Mouse (Mus musculus) liver, embryonic 12.5 days (tissue): ENCODE measurements around the gene 4930556J24Rik. TPM values are rescaled to one million over a fixed set of nuclear protein-coding genes. Genes with fewer than 3 reads are reported as not detected.

ENCODE experiments used
- ATAC-seq: fragments of 200-750 bp; cut with Nextera tagmentation; 2 replicates; pipeline ENCODE4 v1.8.0; 2017; ENCODE audit warnings: moderate number of reproducible peaks, mild to moderate bottlenecking, moderate library complexity
- H3K27ac ChIP-seq: fragments of 300-500 bp; sonication (generic); 2 replicates; pipeline ENCODE4 v1.5.1; 2016; ENCODE audit warnings: mild to moderate bottlenecking
- H3K27me3 ChIP-seq: fragments of 300-500 bp; sonication (generic); replicated peaks from 2 replicates; pipeline ENCODE4 v1.6.1; 2016; ENCODE audit warnings: mild to moderate bottlenecking, moderate library complexity
- H3K36me3 ChIP-seq: fragments of 300-500 bp; sonication (generic); 2 replicates; pipeline ENCODE4 v1.6.1; 2016; ENCODE audit warnings: mild to moderate bottlenecking, moderate library complexity
- H3K4me1 ChIP-seq: fragments of 300-500 bp; sonication (generic); 2 replicates; pipeline ENCODE4 v1.6.1; 2016
- H3K4me2 ChIP-seq: fragments of 300-500 bp; sonication (generic); 2 replicates; pipeline ENCODE4 v1.6.1; 2016; ENCODE audit warnings: mild to moderate bottlenecking, moderate library complexity
- H3K4me3 ChIP-seq: fragments of 300-500 bp; sonication (generic); 2 replicates; pipeline ENCODE4 v1.5.1; 2016; ENCODE audit warnings: mild to moderate bottlenecking, moderate library complexity
- H3K9ac ChIP-seq: fragments of 300-500 bp; sonication (generic); 2 replicates; pipeline ENCODE4 v1.6.1; 2016; ENCODE audit warnings: mild to moderate bottlenecking, moderate library complexity
- H3K9me3 ChIP-seq: fragments of 300-500 bp; sonication (generic); replicated peaks from 2 replicates; pipeline ENCODE4 v1.6.1; 2016; ENCODE audit warnings: mild to moderate bottlenecking, moderate library complexity
- WGBS: fragments of 180-500 bp; shearing (Covaris S2); methylation state at CpG from one replicate; pipeline ENCODE4 v1.1.7; 2016; ENCODE audit not compliant: insufficient replicate concordance; 5-methylcytosine and 5-hydroxymethylcytosine counted together
- polyA plus RNA-seq: library from polyadenylated mRNA; unstranded; fragments of >200 nt; fragmentation: Nextera tagmentation; extraction: Ambion mirVana; gene quantifications from 2 replicates; pipeline ENCODE4 v1.2.1, GENCODE M21; 2016

The 4930556J24Rik gene
- polyA plus RNA-seq, 1 experiment from 2014 or later: 0.13 TPM

DNA sequence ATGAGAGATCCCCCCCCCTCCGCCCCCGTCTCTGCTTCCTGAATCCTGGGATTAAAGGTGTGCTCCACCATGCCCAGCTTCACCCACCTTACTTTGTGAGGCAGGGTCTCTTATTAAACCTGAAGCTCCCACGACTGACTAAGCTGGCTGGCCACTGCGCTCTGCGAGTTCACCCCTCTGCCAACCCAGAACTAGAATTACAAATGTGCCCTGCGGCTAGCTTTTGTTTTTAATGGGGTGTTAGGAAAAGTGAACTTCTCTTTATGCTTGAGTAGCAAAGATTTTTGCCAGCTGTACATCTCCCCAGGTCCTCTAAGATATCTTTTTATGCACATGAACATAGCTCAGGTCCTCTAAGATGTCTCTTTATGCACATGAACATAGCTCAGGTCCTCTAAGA lies 17.3 kb upstream of the 4930556J24Rik start:
- Histone ChIP-seq H3K9me3 (no peaks in the 10 kb centered on the region), H3K4me3 (no peak overlapping the region), H3K9ac (no peak overlapping the region), H3K4me2 (no peak overlapping the region), H3K27me3 (peaks cover 29% of the 10 kb centered on the region), H3K4me1 (peaks cover 10% of the 10 kb centered on the region; the same call in 1 of the 2 replicates), H3K27ac (no peak overlapping the region), H3K36me3 (no peaks in the 10 kb centered on the region)
- WGBS: 70% methylated on average over 6 of the region's 6 CpGs
- ATAC-seq: no peak

DNA sequence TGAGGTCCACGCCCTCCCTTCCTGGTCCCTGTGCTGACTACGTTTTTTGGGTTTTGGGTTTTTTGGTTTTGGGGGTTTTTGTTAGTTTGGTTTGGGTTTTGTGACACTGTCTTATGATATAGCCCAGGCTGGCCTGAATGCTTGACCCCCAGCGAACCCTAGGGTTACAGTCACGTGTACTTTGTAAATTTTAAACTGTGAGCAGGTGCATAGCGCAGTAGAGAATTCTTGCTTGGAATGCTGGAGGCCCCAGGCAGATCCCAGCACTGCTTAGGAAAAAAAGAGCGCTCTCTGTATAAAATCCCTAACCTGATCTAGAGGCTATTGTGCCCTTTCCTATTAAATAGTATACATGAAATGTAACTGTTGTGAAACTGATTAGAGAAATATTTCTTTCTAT lies 16.6 kb upstream of the 4930556J24Rik start:
- Histone ChIP-seq H3K4me1 (peaks cover 5% of the 10 kb centered on the region; the same call in 1 of the 2 replicates), H3K36me3 (no peaks in the 10 kb centered on the region), H3K4me3 (no peak overlapping the region), H3K9ac (no peak overlapping the region), H3K27me3 (peaks cover 21% of the 10 kb centered on the region), H3K4me2 (no peak overlapping the region), H3K9me3 (no peaks in the 10 kb centered on the region), H3K27ac (no peak overlapping the region)
- no peak for ATAC-seq
- 59% methylated on average over 6 of the region's 6 CpGs for WGBS

DNA sequence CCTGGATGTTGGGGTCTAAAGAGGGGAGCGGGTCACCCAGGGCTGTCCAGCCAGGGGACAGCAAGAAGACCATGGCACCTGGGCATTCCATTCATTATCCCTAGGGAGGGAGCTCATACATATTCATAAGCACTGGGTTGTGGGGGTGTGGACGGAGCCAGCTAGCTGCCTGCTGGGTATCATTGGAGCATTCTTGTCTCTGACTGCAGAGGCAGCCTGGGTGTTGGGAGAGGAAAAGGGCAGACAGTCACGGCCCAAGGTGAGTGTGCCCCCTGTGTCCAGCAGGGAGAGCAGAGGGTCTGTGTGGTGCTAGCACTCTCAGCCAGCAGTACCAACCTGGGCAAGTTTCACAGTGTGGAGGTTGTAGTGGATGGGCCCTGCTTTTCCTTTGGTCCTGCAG lies 13.2 kb upstream of the 4930556J24Rik start:
- Histone ChIP-seq H3K27ac (no peak overlapping the region), H3K4me3 (no peak overlapping the region), H3K4me2 (no peak overlapping the region), H3K27me3 (peaks cover 24% of the 10 kb centered on the region), H3K4me1 (no peaks in the 10 kb centered on the region), H3K9me3 (no peaks in the 10 kb centered on the region), H3K36me3 (no peaks in the 10 kb centered on the region), H3K9ac (no peak overlapping the region)
- 69% methylated on average over 3 of the region's 3 CpGs for WGBS
- ATAC-seq: no peak

DNA sequence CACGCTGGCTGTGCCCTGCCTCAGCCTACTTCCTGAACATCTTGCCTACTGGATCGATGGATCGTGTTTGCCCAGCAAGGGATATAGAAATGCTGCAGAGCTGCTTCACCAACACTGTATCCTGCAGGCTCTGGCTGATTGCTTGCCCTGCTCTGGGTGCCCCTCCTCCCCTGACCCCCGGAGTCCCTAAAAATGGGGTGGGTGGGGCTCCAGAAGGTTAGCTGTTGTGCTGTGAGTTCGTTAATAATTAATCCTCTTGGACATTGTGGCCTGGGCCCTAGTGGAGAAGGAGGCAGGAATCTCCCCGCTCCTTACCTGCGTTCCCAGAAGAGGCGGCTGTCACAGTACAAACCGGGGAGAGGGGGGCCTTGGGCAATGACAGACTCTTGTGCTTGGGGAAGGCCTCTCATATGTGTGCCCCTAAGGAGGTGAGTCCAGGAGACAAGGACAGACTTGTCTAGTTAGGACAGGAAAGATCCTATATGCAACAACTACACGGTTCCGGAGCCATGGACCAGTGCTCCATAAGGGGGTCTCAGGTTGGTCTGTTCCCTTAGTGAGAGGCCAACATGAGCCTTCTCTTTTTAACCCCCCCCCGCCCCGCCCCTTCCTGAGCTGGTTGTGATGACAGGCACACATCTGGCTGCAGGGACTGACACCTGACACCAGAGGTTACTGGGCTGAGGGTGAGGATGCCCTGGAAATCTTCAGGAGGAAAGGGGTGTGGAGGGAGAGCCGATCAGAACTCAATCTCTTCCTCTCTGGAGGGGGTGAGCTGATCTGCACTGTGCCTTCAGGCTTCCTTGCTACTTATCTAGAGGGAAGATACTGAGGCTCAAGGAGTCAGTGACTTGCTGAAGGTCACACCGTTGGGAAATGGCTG lies 7.5 kb upstream of the 4930556J24Rik start:
- Histone ChIP-seq H3K27me3 (peaks cover 47% of the 10 kb centered on the region), H3K36me3 (peaks cover 22% of the 10 kb centered on the region), H3K4me3 (peak overlapping the region; percentile 44), H3K9ac (no peak overlapping the region), H3K4me2 (peak overlapping the region; percentile 53), H3K4me1 (0 out of 2 replicates have a peak, but pooled peaks cover 16% of the 10 kb centered on the region), H3K27ac (no peak overlapping the region), H3K9me3 (no peaks in the 10 kb centered on the region)
- 9% methylated on average over 15 of the region's 15 CpGs for WGBS
- peak; percentile 24 for ATAC-seq

DNA sequence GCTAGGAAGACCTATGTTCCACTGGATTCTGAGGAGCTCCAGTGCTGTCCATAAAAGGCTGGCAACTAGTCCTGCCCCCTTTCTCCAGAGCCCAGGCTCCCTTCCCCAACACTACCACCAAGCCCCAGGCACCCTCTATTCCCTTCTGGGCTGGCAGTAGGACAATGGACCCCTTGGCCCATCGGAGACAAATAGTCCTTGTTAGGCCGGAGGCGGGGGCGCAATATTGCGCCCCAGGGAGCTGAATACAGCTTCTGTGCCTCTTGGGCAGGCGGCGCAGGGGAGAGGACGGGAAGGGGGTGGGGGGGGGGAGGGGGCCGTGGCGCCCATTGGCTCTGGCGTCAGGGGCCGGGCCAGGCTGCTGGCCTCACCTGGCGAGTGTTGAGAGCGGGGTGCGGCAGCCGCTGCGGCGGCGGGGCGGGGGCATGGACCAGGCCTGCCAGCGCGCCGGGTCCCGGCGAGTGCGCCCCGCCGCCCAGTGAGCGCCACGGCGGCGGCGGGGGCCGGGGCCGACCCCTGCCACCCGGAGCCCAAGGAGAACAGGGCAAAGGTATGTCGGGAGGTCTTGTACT lies 6.8 kb upstream of the 4930556J24Rik start, which contains the start of gene Gal3st1:
Gene Gal3st1 (plus strand): TSS at position 346 of the 572 bp plus-strand sequence.
- peaks cover 30% of the 10 kb centered on the region for H3K36me3 ChIP-seq
- 2% methylated on average over 31 of the region's 37 CpGs for WGBS
- peak; percentile 44 for ATAC-seq
- no peaks in the 10 kb centered on the region for H3K9me3 ChIP-seq
- peak within 1 kb of the TSS; percentile 44 for H3K4me3 ChIP-seq
- no peak within 1 kb of the TSS for H3K27ac ChIP-seq
- peaks cover 47% of the 10 kb centered on the region for H3K27me3 ChIP-seq
- peak within 1 kb of the TSS; percentile 53 for H3K4me2 ChIP-seq
- 0 out of 2 replicates have a peak, but pooled peaks cover 16% of the 10 kb centered on the region for H3K4me1 ChIP-seq
- H3K9ac ChIP-seq: no peak within 1 kb of the TSS

DNA sequence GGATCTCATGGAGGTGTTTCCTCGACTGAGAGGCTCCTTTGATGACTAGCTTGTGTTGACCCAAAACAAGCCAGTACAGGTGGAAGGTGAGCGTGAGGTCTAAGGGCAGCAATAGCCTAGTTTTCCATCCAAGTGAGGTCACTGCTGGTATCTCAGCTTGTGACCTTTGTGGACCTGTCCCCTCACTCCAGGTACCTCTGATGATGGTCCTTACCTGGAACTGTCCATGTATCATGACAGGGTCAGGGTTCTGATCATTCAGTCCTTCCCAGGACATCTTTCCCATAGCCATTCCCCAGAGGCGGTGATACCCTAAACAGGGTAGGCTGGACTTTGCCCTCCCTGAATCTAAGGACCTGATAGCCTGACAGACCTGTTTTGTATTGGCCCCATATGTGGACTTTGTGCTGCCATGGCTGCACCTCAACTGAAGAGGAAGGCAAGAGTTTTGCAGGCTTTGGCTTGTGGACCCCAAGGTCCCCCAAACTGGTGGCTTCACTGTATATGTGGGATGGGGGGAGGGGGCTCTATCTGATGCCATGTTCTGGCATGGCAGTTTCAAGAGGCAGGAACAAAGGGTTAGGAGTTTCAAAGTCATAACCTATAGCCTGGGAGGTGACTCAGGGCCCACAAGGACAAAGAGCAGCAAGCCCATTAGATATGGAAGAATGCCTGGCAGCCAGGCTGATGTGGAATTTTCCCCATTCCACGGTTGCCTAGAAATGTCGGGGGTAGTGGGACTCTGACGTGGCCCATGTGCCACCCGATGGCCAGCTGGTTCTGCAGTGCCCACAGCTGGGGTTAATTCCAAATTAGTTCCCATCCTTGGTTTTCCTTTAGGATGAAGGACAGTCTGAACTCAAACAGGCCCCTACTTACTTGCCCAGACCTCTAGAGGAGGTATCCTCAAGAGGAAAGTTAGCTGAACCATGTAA lies 6.0 kb upstream of the 4930556J24Rik start:
- Histone ChIP-seq H3K9ac (no peak overlapping the region), H3K27ac (no peak overlapping the region), H3K36me3 (peaks cover 38% of the 10 kb centered on the region), H3K4me1 (0 out of 2 replicates have a peak, but pooled peaks cover 16% of the 10 kb centered on the region), H3K9me3 (no peaks in the 10 kb centered on the region), H3K27me3 (peaks cover 47% of the 10 kb centered on the region), H3K4me2 (peak overlapping the region; percentile 53; the same call in 1 of the 2 replicates), H3K4me3 (no peak overlapping the region)
- 54% methylated on average over 7 of the region's 7 CpGs for WGBS
- peak; percentile 16; the same call in 1 of the 2 replicates for ATAC-seq

DNA sequence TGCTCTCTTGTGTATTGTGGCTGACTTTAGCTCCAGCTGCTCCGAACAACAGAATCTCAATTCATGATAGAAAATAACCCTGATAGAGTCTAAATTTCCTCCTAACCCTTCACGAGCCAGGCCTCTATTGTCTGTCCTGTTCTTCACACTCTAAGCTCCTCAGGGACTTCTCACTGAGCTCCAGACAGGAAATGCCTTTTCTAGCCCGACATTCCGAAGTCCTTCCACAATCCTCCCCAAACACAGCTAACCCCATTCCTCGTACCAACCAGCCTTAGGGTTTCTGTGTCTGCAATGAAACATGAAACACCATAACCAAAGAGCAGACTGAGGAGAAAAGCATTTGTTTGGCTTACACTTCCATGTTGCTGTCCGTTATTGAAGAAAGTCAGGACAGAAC lies 5.0 kb upstream of the 4930556J24Rik start:
- Histone ChIP-seq H3K4me1 (0 out of 2 replicates have a peak, but pooled peaks cover 16% of the 10 kb centered on the region), H3K27me3 (peaks cover 44% of the 10 kb centered on the region), H3K4me3 (no peak overlapping the region), H3K9ac (no peak overlapping the region), H3K36me3 (peaks cover 48% of the 10 kb centered on the region), H3K27ac (no peak overlapping the region), H3K9me3 (no peaks in the 10 kb centered on the region), H3K4me2 (no peak overlapping the region)
- no peak for ATAC-seq
- 47% methylated on average over 6 of the region's 6 CpGs for WGBS

DNA sequence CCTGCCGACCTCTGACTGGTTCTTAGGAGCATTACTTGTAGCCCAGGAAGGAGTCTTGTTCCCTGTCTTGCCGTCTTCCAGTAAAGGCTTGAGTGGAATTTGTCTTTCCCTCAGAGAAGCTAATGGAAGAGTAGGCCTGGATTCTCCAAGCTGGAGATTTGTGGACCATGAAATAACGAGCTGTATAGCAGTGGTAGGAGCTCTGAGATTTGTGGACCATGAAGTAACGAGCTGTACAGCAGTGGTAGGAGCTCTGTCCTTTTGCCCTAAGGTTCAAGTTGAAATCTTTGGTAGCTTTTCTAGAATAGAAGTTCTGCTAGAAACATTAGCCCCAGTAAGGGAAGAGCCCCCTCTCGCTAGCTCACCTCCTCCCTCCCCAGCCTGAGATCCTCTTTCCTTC lies 1.8 kb upstream of the 4930556J24Rik start:
- Histone ChIP-seq H3K4me1 (0 out of 2 replicates have a peak, but pooled peaks cover 12% of the 10 kb centered on the region), H3K27me3 (peaks cover 16% of the 10 kb centered on the region), H3K9me3 (no peaks in the 10 kb centered on the region), H3K4me2 (no peak overlapping the region), H3K36me3 (peaks cover 79% of the 10 kb centered on the region), H3K4me3 (no peak overlapping the region), H3K27ac (no peak overlapping the region), H3K9ac (no peak overlapping the region)
- WGBS: 85% methylated on average over 5 of the region's 5 CpGs
- ATAC-seq: no peak

DNA sequence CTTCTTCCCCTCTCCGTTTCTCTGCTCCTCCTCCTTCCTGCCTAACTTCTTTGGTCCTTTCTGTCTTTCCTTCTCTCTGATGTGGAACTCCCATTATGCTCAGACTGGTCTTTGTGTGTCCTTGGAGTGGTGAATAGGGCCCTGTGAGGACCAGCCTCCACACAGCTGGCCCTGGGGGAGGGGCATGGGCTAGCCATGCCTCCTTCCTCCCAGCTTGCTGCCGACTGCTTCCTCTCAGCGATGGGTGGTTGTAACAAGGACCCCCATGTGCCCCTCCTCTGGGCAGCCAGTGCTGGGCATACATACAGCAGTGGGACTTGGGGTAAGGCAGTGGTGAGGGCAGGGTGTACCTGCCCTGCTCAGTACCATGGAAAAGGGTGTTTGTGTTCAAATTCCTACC lies 2.3 kb downstream of the 4930556J24Rik start:
- H3K9me3 ChIP-seq: no peaks in the 10 kb centered on the region
- no peak overlapping the region for H3K4me2 ChIP-seq
- no peak overlapping the region for H3K27ac ChIP-seq
- no peaks in the 10 kb centered on the region for H3K4me1 ChIP-seq
- no peak for ATAC-seq
- no peak overlapping the region for H3K4me3 ChIP-seq
- H3K9ac ChIP-seq: no peak overlapping the region
- 70% methylated on average over 3 of the region's 3 CpGs for WGBS
- H3K36me3 ChIP-seq: peaks cover 100% of the 10 kb centered on the region
- H3K27me3 ChIP-seq: no peaks in the 10 kb centered on the region

DNA sequence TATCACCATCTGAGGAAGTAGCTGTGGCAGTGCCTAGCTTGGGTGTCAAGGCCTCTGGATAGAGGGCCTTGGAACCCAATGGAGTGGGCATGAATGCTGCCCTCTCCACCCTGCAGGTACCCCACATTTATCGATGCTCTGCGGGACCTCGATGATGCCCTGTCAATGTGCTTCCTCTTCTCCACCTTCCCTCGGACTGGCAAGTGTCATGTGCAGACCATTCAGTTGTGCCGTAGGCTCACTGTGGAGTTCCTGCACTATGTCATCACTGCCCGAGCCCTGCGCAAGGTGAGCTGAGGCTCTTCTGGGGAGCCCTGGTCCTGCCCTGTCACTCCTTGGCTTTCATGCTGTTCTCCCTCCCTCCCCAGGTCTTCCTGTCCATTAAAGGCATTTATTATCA lies 3.5 kb downstream of the 4930556J24Rik start:
- Histone ChIP-seq H3K36me3 (peaks cover 100% of the 10 kb centered on the region), H3K9me3 (no peaks in the 10 kb centered on the region), H3K4me2 (no peak overlapping the region), H3K9ac (no peak overlapping the region), H3K4me3 (no peak overlapping the region), H3K27me3 (no peaks in the 10 kb centered on the region), H3K4me1 (no peaks in the 10 kb centered on the region), H3K27ac (no peak overlapping the region)
- 79% methylated on average over 7 of the region's 7 CpGs for WGBS
- ATAC-seq: no peak

DNA sequence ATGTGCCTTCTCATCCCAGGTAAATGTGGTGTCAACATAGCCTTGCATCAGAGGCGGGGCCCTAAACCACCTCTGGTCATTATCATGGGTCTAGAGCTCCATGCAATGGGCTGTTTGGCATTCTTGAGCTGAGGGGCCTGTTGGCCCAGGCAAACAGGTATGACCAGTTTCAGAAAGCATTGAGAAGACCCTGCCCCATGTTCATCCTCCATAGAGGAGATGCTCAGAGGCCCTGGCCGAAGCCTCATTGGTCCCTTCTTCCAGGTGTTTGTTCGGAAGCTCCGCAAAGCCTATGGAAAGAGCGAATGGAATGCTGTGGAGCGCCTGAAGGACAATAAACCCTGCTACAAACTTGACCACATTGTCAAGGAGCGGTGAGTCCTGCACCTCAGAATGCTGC lies 6.2 kb downstream of the 4930556J24Rik start:
- no peaks in the 10 kb centered on the region for H3K9me3 ChIP-seq
- H3K36me3 ChIP-seq: peaks cover 91% of the 10 kb centered on the region
- 84% methylated on average over 7 of the region's 7 CpGs for WGBS
- H3K9ac ChIP-seq: no peak overlapping the region
- H3K4me3 ChIP-seq: no peak overlapping the region
- H3K4me1 ChIP-seq: peaks cover 12% of the 10 kb centered on the region
- H3K27me3 ChIP-seq: no peaks in the 10 kb centered on the region
- ATAC-seq: no peak
- no peak overlapping the region for H3K27ac ChIP-seq
- H3K4me2 ChIP-seq: no peak overlapping the region
